Mouse (Mus musculus): ENCODE results near the gene Olfr829.
"Not testable (repeated sequence)": the region's sequence is repeated elsewhere in the genome, so short reads cannot be mapped to it uniquely, and the experiment has no call there.

Olfr829 gene

DNA sequence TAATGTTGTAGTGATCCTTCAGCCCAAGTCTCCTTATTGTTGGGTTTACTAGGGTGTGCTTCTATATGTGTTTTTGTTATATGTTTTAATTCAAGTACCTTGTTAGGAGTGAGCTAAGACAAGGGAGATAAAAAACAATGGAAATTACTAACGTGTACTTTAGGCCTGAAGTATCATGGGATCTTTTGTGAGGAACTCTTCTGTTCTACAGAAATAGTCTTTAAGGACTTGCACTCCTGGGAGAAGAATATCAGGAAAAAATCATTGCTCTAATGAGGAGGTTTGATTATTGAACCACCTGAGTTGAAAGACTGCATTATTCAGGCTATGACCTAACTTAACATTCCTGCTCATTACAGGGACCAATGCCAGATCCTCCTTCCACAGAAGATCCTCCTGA lies at the start of gene Olfr829:
Olfr829 (plus strand) TSS at position 301 of the 400 bp plus-strand sequence.
- no peak for DNase-seq (ENCODE audit: low spot score in 2 of 2)

DNA sequence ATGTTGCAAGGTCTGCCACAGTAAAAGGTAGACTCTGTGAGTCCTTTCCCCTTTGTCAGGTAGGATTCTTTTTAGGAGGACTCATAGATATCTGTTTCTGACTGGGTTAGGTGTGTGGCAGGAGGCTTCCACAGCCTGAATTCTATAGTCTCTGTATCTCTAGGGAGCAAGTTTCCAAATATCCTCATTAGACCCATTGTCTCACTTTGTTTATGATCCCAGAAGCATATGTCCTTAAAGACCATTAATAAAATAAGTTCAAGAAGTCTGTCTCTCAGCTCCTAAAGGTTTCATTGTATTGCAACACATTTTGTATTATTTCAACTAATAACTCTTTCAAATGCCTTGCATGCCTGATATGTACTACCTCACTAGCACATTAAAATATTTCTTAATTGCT lies 35.3 kb upstream of the Olfr829 start, which contains the start of gene Olfr828:
Olfr828 (minus strand) TSS at position 101 of the 400 bp plus-strand sequence.
- DNase-seq (ENCODE audit: low spot score in 2 of 2) = no peak

DNA sequence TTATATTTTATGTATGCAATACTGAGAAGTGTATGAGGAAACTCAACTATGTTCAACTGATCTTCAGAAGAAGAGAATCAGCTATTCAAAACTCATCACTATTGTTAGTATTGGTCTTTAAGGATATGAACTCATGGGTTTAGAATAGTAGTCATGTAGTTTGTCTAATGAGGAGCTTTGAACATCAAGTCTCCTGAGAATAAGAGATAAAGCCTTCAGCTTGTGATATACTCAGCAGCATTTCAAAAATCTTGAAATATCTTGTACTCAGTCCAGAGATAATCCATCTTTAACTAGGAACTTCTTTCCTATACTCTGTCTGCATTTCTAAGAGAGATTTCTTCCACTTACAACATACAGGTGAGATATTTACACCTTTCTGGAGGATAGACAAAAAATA lies 19.7 kb downstream of the Olfr829 start, which contains the start of gene Olfr830:
Olfr830 (plus strand) TSS at position 301 of the 400 bp plus-strand sequence.
- DNase-seq (ENCODE audit: low spot score in 2 of 2) = no peak

DNA sequence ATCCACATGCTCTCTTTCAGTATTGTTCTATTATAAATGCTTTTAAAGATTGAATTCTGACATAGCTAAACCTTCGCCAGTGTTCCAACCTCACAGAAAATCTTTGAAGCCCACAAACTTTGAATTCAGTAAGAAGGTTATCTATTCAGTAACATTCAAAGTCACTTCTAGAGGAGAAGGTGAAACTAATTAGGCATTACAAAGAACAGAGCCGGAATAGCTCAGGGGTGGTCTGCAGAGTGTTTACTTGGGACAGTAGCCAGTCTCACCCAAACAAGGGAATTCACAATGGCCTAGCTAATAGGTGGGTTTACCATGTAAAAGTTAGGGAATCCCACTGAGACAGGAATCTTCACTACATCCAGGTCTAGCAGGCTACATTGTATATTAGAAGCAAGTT lies 53.0 kb downstream of the Olfr829 start:
- not testable (repeated sequence) for DNase-seq (ENCODE audit: low spot score in 2 of 2)
